Mouse (Mus musculus) spleen, postnatal 36 days (tissue): ENCODE data around the gene Dph7.

Experiments
- DNase-seq, 2 experiments: peaks; one replicate each; pipeline ENCODE4 v3.0.0; 2022; ENCODE audit warnings: low spot score in 2 of 2, mixed read lengths in 1 of 2

Dph7 gene

DNA sequence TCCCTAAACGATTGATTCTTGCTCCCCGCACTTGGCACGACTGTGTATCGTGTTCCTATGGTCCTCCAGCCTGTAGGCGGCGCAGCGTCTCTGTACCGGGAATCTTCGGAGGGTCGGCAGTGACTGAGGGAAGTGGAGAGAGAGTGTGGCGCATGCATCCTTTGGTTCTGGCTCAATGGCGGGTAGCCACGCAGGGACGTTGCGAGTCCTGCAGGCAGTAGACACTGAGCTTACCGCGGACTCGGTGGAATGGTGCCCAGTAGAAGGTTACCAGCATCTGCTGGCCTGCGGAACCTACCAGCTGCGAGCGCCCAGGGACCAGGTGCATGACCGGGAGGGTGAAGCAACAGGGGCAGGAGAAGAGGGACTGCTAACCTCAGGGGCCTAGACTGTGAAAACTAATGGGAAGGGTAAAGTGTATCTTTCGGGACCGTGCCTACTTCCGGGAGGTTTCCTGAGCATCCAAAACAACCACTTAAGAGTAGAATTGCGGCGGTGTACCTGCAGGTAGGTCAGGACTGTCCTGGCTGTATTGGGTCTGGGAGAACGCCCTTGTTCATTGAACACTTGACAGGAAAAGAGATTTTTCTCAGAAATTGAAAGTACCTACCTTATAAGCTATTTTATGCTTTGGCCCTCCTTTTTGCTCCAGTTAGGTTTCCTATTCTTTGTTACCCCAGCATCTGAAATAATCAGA lies at the start of gene Dph7:
Gene Dph7, plus strand, starts transcription at position 97 of the 697 bp plus-strand sequence.
- peak; percentile 80 to 87 for DNase-seq

DNA sequence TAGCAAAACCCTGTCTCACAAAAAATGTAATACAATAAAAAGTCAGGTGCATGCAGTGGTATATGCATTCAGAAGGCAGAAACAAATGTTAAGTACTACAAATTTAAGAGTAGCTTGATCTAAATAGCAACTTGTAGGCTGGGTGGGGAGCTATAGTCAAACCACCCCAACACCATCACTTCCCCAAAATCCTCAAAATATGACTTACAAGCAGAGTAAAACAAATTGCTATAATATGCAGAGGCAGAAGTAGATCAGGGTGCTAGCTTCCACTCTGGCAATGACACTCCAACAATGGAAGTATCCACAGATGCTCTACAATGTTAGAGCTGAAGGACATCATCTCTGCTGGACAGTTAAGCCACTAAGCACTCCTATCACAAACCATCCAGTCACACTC lies 49.6 kb upstream of the Dph7 start:
- no peak for DNase-seq

DNA sequence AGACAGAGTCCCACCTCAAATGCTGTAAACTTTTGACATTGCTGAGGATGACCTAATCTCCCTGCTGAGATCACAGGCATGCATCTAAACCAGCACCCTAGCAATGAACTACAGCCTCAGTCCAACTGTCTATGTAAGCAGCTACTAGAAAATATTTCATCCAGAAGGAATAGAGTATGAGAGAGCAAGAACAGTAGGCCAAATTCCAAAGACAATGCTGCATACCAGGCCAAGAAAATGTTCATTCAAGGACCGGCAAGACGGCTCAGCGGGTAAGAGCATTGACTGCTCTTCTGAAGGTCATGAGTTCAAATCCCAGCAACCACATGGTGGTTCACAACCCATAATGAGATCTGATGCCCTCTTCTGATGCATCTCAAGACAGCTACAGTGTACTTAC lies 47.4 kb upstream of the Dph7 start:
- DNase-seq, result no peak

DNA sequence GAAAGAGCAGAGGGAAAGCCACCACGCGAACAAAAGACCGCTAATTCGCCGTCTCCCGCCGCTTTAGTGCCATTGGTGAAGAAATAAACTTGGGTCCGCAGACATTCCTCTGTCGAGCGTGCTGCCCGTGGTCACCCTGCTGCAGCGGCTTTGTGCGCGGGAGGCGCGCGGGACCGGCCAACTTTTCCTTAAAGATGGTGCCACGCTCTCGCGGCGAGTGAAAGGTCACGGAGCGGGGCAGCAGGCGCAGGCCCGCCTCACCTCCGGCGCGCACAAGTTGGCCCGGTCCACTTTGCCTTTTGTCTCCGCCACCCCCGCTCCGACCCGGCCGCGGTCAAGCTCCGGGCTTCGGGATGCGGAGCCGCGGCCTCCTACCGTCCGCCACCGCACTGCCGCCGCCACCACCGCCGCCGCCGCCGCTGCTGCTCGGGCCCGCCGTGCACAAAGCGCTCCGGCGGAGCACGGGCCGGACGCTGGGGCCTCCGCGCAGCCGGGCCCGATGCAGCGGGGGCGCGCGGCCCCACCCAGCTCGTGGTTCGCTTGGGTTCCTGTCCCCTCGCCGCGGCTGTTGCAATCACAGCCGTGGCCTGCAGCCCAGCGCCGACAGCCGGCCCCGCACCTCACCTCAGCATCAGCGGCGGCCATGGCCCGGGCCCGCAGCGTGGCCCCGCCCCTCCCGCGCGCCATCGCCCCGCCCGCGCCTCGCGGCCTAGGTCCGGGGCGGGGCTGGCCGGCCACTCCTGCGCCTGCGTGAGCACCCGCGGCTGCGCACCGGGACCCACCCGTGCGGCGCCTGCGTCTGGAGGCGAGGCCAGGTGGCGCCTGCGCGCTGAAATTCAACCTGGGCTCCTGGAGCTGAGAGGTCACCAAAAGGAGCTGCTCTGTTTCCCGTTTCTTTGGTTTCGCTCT lies 43.0 kb upstream of the Dph7 start, which contains the start of gene Ehmt1:
Gene Ehmt1, minus strand, starts transcription at position 685 of the 909 bp plus-strand sequence.
- DNase-seq, result peak; percentile 94 to 95

DNA sequence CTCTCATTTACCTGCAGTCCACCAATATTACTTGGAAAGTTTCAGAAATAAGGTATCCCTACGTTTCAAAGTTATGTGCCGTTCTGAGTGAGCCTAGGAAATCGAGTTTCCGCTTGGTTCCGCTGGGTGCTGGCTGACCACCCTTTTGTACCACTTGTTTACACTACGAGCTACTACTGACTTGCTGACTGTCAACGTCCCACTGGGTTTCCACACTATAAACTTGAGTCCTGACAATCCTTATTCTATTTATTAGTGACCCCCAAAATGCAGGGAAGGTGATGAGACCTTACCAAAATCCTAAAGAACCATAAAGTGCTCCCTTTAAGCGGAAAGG lies 42.4 kb upstream of the Dph7 start:
- DNase-seq, result no peak

DNA sequence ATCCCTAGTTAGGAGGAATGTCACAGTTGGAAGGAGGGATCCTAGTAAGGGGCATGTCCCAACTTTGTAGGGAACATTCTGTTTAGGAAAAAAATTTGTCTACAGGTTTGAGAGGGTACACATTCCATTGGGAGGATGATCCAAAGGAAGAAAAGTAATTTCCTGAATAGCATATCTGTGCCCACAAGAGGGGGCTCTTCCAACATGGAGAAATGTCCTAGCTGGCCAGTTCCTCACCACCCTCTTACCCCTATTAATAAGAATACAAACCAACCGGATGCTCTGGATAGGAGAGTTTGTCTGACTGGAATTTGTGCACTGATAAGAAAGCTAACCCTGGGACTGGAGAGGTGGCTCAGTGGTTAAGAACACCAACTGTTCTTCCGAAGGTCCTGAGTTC lies 38.6 kb upstream of the Dph7 start:
- peak in 1 of 2 experiments; percentile 7 for DNase-seq

DNA sequence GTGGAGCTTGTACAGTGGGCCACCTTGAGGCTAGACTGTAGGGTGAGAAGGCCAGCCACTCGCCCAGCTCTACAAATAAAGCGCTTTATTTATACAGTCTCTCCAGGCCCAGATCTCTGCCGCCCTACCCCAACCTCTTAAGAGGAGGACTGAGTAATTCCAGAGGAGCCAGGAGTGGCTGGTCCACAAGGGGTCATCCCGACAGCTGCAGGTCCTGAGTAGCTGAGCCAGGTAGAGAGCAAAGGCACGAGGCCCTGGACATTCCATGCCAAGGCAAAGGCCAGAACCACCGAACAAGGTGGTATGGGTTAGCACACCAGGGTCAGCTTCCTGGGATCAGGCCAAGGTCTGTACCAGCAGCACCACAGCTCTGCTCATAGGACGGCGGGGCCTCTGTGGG lies 36.9 kb upstream of the Dph7 start:
- no peak for DNase-seq

DNA sequence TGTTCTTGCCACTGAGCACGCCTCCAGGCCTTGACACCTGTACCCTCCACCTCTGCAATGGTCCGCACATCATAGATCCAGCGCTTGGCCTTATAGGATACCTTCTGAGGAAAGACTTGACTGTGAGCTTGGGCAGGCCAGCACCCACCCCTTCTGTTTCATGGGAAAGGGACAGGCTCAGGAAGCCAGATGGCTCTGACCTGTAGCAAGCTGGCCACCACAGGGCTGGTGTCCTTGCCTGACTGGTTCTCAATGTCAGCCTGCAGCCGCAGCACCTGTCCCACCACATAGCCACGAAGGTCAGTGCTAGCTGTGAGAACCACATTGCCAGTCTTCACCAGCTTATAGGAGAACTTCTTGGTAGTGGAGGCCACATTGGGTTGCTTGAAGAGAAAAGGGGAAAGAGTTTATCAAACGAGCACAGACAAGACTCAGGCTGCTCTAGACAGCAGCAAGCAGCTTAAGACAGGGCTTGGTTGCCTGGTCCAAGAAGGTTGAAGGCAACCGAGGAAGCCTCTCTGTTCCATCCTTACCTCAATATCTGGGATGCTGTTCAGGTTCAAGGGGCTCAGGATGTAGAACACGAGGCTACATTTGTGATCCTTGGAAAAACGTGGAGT lies 35.7 kb upstream of the Dph7 start:
- no peak for DNase-seq

DNA sequence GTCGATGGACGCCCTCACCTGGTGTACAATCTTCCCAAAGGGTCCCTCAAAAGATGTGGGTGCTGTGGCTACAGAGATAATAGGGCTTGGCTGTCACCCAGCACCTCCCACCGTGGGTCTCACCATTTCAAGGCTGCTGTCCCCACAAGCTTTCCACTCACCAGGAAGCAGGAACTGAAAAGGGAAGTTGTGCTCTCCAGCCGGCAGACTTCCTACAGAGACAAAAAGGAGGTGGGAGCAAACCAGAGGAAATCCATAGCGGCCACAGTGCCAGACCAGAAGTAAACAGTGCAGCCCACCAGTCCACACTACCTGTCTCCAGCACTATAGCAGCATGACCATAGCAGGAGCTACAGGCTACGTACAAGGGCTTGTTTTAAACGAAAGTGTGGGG lies 35.2 kb upstream of the Dph7 start:
- no peak for DNase-seq

DNA sequence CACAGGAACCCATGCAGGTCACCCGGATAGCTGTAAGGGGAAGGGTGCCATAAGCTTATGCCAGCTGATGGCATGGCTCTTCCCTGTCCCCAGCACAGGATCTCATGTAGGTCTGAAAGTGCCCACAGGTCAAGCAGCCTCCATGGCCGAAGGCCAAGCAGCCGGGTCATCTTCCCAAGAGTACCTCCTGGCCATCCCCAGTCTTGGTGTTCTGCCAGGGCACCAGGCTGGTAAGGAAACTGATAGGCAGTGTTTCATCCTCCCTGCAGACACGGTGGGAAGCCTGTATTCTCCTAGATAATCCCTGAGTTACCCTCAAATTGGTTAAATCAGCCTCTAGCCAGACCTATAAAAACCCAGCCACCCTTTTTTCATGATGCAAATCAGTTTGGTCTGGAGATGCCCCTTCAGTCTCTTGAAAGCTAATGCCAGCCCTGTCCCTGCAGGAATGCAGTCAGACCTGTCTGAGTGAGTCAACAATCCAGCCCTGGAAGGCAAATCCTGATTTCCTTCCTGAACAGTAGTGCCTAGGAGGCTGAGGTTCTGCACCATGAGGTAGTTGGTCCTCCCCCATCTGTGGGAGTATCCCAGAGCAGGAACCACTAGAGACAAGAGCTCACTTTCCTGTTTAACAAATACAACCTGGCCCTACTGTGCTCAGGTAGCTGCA lies 34.3 kb upstream of the Dph7 start:
- DNase-seq, result no peak

DNA sequence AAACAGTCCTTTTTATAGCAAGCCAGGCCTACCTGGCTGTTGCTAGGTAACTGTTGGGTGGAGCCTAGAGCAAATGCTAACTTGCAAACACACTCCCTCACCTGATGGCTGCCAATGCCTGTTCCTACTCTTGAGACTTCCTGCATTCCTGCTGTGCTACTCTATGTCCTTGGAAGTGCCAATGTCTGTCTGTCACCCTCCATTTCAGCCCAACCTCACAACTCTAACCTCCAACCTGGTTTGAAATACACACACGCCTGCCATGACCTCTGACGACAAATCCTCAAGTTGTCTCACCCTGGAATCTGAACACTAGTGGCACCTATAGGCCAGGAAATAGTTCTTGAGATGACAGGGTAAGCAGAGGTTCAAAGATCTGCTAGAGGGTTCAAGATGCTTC lies 33.1 kb upstream of the Dph7 start:
- no peak for DNase-seq

DNA sequence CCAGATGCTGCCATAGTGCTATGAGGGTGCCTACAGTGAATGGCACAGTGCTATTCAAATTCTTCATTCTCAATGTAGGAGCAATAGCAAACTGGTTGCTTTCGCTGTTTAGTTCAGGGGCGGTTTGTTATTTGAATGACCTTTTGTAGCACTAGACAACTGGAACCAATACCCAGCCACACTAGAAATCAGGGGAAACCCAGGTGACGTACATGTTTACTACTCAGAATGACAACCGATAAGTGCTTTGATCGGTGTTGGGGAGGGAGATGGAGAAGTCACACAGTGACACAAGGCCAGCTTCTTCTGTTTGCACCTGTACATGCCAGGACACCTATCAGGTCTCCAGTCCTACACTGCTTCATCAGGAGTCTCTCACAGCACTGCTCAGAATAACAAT lies 32.6 kb upstream of the Dph7 start:
- DNase-seq, result no peak

DNA sequence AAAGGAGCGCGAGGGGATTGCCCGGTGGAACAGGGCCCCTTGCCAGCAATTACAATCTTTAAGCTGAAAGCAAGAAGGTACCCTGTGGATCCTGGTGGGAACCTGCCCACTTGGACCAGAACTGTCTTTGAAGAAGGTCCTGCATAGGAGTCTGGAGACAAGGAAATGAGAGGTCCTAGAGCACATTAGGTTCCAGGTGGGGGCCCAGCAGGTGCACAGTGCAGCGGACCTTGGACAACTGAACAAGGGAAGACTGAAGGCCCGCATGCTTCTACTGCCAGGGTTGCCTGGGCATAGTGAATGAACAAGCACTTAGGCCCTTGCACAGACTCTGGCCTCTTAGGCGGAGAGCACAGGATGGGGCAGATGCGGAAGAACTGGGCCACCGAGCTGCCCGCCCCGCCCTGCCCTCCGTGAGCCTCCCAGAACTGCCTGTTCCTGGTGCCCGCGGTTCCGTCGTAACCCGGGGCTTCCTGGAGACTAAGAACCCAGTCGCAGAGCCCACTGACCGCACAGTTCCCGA lies 27.7 kb upstream of the Dph7 start:
- peak; percentile 65 to 67 for DNase-seq

DNA sequence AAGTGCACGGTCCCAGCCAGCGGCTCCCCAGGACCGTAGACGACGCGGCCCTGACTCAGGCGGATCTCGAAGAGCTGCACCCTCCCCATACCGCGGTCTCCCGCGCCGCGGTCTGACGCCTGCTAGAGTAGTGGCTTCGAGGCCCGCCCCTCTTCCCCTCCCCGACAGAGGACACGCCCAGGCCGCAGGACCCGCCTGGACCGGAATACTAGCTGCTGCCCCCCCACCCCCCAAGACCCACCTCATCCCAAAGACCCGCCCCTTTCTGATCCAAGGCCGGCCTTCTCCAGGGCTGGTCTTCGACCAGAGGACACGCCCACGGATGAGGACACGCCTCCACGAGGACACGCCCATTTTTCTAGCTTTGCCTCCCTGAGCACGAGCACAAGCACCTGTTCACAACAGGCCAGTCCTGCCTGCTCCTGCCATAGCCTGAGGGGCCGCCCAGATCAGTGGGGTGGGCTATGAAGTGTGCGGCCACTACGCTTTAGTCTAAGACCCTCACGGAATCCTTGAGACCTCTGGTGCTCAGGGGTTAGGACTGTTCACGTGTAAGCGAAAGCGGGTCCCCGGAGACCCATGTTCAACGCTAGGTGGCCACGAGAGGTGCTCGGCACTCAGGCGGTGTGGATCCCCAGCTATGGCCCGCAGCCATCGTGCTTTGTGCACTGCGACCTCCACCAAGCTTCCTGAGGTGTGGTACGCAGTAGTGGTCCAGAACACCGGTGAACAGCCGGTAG lies 27.0 kb upstream of the Dph7 start, which contains the start of gene Arrdc1:
Gene Arrdc1, minus strand, starts transcription at position 196 of the 740 bp plus-strand sequence.
- DNase-seq, result peak; percentile 96 to 97

DNA sequence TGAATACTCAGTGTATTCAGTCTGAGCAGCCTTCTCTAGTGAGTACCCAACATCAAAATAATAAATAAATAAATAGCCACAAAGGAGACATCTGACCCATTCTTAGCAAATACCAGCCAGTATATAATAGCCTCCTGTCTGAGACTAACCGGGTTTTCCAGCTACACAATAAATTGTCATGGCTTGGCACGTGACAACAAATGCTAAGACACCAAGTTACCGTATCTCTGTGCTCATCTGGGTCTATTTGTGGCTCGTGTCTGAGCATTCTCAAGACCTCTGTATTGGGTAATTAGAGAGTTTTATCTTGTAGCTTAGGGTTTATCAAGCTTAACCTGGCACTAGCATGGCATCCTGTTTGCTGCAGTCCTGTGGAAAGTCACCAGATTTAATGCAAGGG lies 20.1 kb upstream of the Dph7 start:
- DNase-seq, result no peak

DNA sequence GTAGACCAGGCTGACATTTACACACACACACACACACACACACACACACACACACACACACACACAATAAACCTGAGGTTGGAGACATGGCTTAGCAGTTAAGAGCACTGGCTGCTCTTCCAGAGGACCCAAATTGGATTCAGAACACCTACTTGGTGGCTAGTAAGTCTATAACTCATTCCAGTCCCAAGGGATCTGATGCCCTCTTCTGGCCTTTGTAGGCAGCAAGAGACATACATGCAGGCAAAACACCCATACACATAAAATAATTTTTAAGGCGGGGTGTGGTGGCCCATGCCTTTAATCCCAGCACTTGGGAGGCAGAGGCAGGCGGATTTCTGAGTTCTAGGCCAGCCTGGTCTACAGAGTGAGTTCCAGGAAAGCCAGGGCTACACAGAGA lies 17.9 kb upstream of the Dph7 start:
- DNase-seq, result peak; percentile 45 to 47

DNA sequence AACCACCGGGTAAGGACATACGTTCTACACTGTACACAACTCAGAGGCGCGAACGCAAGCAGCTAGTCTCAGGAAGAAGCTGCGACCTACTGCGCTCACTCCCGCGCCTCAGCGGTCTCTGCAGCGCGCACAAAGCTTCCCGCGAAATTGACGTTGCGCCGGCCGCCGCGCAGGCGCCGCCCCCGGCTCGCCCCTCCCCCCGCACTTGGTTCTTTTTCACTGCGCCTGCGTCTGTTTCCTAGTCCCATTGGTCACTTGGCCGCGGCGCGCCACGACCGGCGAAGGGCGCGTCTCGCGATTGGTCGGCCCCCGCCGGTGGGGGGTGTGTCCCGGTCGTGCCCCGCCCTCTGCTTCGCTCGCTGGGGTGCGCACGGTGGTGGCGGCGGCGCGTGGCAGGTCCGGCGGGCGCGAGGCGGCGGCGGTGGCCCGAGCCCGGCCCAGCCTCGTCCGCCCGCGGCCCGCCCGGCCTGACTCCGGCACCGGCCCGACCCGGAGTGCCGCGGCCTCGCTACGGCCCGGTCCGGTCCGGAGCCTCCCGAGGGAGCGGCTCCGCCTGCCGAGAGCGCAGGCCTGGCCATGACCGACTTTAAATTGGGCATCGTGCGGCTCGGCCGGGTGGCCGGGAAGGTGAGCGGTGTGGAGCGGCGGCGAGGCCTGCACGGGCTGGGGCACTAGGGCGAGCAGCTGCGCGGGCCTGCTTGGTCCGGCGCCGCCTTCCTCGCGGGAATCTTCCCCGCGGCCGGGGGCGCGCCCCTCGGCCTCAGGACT lies 12.6 kb upstream of the Dph7 start, which contains the start of gene Zmynd19:
Gene Zmynd19, plus strand, starts transcription at position 372 of the 768 bp plus-strand sequence.
- peak; percentile 96 to 97 for DNase-seq

DNA sequence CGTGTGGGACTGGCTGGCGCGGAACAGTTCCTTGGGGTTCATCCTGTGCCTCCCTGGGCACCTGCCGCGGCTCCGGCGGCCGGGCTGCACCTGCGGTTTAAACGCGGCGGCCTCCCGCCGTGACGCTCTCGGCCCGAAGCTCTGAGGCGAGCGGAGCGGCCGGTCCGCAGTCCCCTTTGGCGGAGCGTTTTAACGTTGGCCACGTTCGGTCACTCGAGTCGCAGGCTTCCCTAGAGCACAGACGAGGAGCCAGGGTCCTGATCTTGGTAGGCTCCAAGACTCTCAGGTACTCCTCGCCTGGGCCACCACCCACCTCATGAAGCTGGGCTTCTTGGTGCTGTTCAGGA lies 12.0 kb upstream of the Dph7 start:
- no peak for DNase-seq

DNA sequence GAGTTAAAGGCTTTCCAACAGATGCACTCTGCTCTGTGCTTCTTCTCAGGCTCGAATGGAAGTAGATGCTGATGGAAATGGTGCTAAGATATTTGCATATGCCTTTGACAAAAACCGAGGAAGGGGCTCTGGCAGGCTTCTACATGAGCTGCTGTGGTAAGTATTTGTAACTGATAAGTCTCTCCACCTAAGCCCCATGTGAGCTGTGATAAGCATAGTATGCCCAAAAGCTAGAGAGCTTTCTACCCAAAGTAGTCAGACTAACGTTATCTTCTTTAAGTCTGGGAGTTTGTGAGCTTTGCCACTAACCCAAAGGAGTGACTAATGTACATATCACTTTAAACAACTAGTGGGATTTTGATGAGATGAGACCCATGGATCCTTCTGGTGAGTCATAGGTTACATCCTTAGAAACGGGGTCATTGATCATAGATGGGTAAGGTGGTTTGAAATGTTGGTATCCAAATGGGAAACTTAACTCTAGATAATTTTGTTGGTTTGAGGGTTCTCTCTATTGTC lies 9.6 kb upstream of the Dph7 start:
- DNase-seq, result no peak

DNA sequence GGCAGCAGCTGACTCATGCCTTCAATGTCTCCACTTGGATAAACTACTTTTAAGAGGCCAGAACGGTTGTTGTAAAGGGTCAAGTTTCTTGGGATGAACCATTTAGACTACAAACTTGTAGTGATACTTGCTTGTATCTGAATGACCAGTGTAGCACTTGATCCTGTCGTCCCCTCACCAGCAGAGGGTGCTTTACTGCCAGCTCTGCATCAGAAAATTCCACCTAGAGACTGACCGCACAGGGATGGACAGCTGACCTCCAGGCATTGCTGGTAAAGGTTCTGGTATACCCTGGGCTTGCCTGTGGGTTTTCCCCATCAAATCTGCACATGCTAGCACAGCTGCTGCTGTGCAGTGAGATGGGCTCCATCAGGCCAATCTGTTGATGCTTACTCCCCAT lies 1.3 kb upstream of the Dph7 start:
- no peak for DNase-seq
